Mouse (Mus musculus) right cerebral cortex, adult 2 months (tissue): ENCODE results near the gene Ap3d1.

ENCODE experiments used
- DNase-seq, 2 experiments: peaks; one replicate each; pipeline ENCODE4 v3.0.0; 2021 to 2022; ENCODE audit warnings: low spot score in 2 of 2

Gene Ap3d1

GRCm38 (mm10) chr10:80684214-80684613, 57.9 kb downstream of the Ap3d1 start:
- peak in 1 of 2 experiments; percentile 49 for DNase-seq

- DNase-seq, result no peak
Observed at GRCm38 (mm10) chr10:80683647-80684046, 58.4 kb downstream of the Ap3d1 start.

- no peak for DNase-seq
Observed at GRCm38 (mm10) chr10:80682003-80682402, 60.1 kb downstream of the Ap3d1 start.

GRCm38 (mm10) chr10:80680260-80680696, 61.8 kb downstream of the Ap3d1 start:
- DNase-seq, result no peak

- DNase-seq, result no peak
Observed at GRCm38 (mm10) chr10:80679556-80680259, 62.4 kb downstream of the Ap3d1 start.

- DNase-seq, result no peak
Observed at GRCm38 (mm10) chr10:80678601-80679377, 63.3 kb downstream of the Ap3d1 start.

- DNase-seq, result peak; percentile 72 to 73
Observed at GRCm38 (mm10) chr10:80677942-80678436, 64.1 kb downstream of the Ap3d1 start, which contains the start of gene Mknk2. TSS of gene Mknk2 (minus strand) at chr10:80678112.

- no peak for DNase-seq
Observed at GRCm38 (mm10) chr10:80677128-80677875, 64.8 kb downstream of the Ap3d1 start.

- DNase-seq, result peak; percentile 99
Observed at GRCm38 (mm10) chr10:80676198-80676928, 65.7 kb downstream of the Ap3d1 start.

GRCm38 (mm10) chr10:80675405-80676197, 66.5 kb downstream of the Ap3d1 start:
- DNase-seq, result no peak

GRCm38 (mm10) chr10:80674851-80675404, 67.1 kb downstream of the Ap3d1 start:
- DNase-seq, result no peak

GRCm38 (mm10) chr10:80674161-80674711, 67.8 kb downstream of the Ap3d1 start:
- DNase-seq, result no peak

GRCm38 (mm10) chr10:80673690-80674089, 68.4 kb downstream of the Ap3d1 start:
- DNase-seq, result no peak

- no peak for DNase-seq
Observed at GRCm38 (mm10) chr10:80671936-80672690, 70.0 kb downstream of the Ap3d1 start.

GRCm38 (mm10) chr10:80671251-80671650, 70.8 kb downstream of the Ap3d1 start:
- no peak for DNase-seq

GRCm38 (mm10) chr10:80670531-80670930, 71.5 kb downstream of the Ap3d1 start:
- DNase-seq, result no peak

- DNase-seq, result no peak
Observed at GRCm38 (mm10) chr10:80669737-80670485, 72.2 kb downstream of the Ap3d1 start.

- DNase-seq, result no peak
Observed at GRCm38 (mm10) chr10:80669018-80669417, 73.0 kb downstream of the Ap3d1 start.
